Mouse (Mus musculus) kidney, embryonic 16.5 days (tissue): ENCODE measurements around the gene Robo3. TPM values are rescaled to one million over a fixed set of nuclear protein-coding genes. Genes with fewer than 3 reads are reported as not detected.

Experiments used
- polyA plus RNA-seq: library from polyadenylated mRNA; unstranded; fragments of >200 nt; fragmentation: Nextera tagmentation; extraction: Ambion mirVana; gene quantifications from 2 replicates; pipeline ENCODE4 v1.2.1, GENCODE M21; 2015

The Robo3 gene
- polyA plus RNA-seq, 1 experiment from 2014 or later = 0.29 TPM

Other genes starting within 250 kb of the Robo3 start
- gene Tmem218, start 225.0 kb downstream of the Robo3 start, polyA plus RNA-seq = 13.2 and 13.5 TPM in 2 replicates
- 2.0 TPM in 2 replicates for gene Slc37a2, start 177.5 kb downstream of the Robo3 start, polyA plus RNA-seq
- 5.2 and 8.3 TPM in 2 replicates for gene Ccdc15, start 84.8 kb downstream of the Robo3 start, polyA plus RNA-seq
- 0.05 TPM in 1 of 2 replicates, not detected in the other for gene Hepacam, start 65.9 kb downstream of the Robo3 start, polyA plus RNA-seq
- 20.1 and 23.8 TPM in 2 replicates for gene Robo4, start 31.3 kb downstream of the Robo3 start, polyA plus RNA-seq
- gene Msantd2, start 56.1 kb upstream of the Robo3 start, polyA plus RNA-seq = 18.1 and 20.0 TPM in 2 replicates
- 87.0 and 96.5 TPM in 2 replicates for gene Esam, start 94.8 kb upstream of the Robo3 start, polyA plus RNA-seq
- 2.4 and 2.8 TPM in 2 replicates for gene Vsig2, start 106.0 kb upstream of the Robo3 start, polyA plus RNA-seq
- 2.1 and 2.6 TPM in 2 replicates for gene Nrgn, start 119.7 kb upstream of the Robo3 start, polyA plus RNA-seq
- gene Siae, start 122.5 kb upstream of the Robo3 start, polyA plus RNA-seq = 13.2 and 13.6 TPM in 2 replicates
- gene Spa17, start 180.5 kb upstream of the Robo3 start, polyA plus RNA-seq = 6.1 and 6.6 TPM in 2 replicates
- 146 and 147 TPM in 2 replicates for gene Tbrg1, start 224.1 kb upstream of the Robo3 start, polyA plus RNA-seq
- 0.06 TPM in 1 of 2 replicates, not detected in the other for gene Panx3, start 236.0 kb upstream of the Robo3 start, polyA plus RNA-seq